ENCODE assay signal across 11 mouse cellular contexts in the genomic region with DNA sequence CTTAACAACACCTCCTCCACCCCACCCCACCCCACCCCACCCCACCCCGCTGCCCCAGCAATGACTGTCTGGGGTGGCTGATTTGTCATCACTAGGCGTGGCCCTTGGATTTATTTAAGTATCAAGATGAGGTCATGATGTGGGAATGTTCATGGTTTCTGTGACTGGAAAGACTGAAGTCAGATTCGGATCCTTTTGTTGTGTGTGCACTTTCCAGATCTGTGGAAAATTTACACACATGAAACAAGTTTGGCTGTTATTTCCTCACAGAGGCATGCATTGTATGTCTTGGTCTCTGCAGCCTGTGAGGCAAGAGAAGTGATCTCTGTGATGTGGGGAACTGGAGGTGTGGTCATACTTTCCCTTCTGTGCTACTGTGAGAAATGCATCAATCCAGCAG. TPM values are rescaled to one million over a fixed set of nuclear protein-coding genes. Genes with fewer than 3 reads are reported as not detected.
DNase-seq lines count a peak whose midpoint lies in the region; ATAC-seq lines count a peak whose summit lies in the region.
"Had no signal": no experiment of that assay in that cellular context is flagged by ENCODE, and none has a peak within 500 bp of the region (broad histone marks: within the 10 kb centered on the region; RNA-seq: fewer than 3 reads in every experiment).

No protein-coding gene starts in this region.

- H3K4me1 ChIP-seq in kidney, embryonic 14.5 days (ENCODE audit: control insufficient read depth, insufficient read depth, low read length), result peaks cover 12% of the 10 kb centered on the region
- peaks cover 13% of the 10 kb centered on the region for H3K4me1 ChIP-seq in embryonic facial prominence, embryonic 15.5 days
- peaks cover 19% of the 10 kb centered on the region for H3K4me1 ChIP-seq in stomach, embryonic 14.5 days (ENCODE audit: control insufficient read depth, insufficient read depth, low read length)

- no peak overlapping the region for H3K4me2 ChIP-seq in kidney, embryonic 14.5 days (replicated peaks; ENCODE audit: low read depth, low read length)
- H3K4me2 ChIP-seq in embryonic facial prominence, embryonic 15.5 days (replicated peaks), result no peak overlapping the region
- no peak overlapping the region for H3K4me2 ChIP-seq in stomach, embryonic 14.5 days (replicated peaks; ENCODE audit: low read depth, low read length)

- ATAC-seq in kidney, embryonic 14.5 days (ENCODE audit: low FRiP score, low TSS enrichment), result no peak
- ATAC-seq in embryonic facial prominence, embryonic 15.5 days (ENCODE audit: insufficient number of reproducible peaks, low FRiP score, low TSS enrichment, low read depth), result no peak
- 0 out of 2 replicates have a peak, but pooled peaks have one; percentile 3 for ATAC-seq in stomach, embryonic 14.5 days (ENCODE audit: insufficient number of reproducible peaks, insufficient read depth, low FRiP score, low read depth)

- no peaks in the 10 kb centered on the region for H3K9me3 ChIP-seq in kidney, embryonic 14.5 days (ENCODE audit: control insufficient read depth, low read length)
- H3K9me3 ChIP-seq in embryonic facial prominence, embryonic 15.5 days (replicated peaks), result no peaks in the 10 kb centered on the region
- H3K9me3 ChIP-seq in stomach, embryonic 14.5 days (ENCODE audit: control insufficient read depth, low read depth, low read length), result no peaks in the 10 kb centered on the region

- H3K36me3 ChIP-seq in kidney, embryonic 14.5 days (ENCODE audit: control insufficient read depth, insufficient read depth, low read length), result no peaks in the 10 kb centered on the region
- H3K36me3 ChIP-seq in embryonic facial prominence, embryonic 15.5 days, result no peaks in the 10 kb centered on the region
- H3K36me3 ChIP-seq in stomach, embryonic 14.5 days (ENCODE audit: control insufficient read depth, insufficient read depth, low read length), result no peaks in the 10 kb centered on the region

- WGBS in kidney, embryonic 14.5 days, result 71% methylated on average over 3 of the region's 3 CpGs
- 50% methylated on average over 3 of the region's 3 CpGs for WGBS in embryonic facial prominence, embryonic 15.5 days
- 40% methylated on average over 3 of the region's 3 CpGs for WGBS in stomach, embryonic 14.5 days

- H3K27me3 ChIP-seq in kidney, embryonic 14.5 days (ENCODE audit: control insufficient read depth, insufficient read depth, low read length), result no peaks in the 10 kb centered on the region
- H3K27me3 ChIP-seq in embryonic facial prominence, embryonic 15.5 days, result no peaks in the 10 kb centered on the region
- H3K27me3 ChIP-seq in stomach, embryonic 14.5 days (ENCODE audit: control insufficient read depth, insufficient read depth, low read length), result no peaks in the 10 kb centered on the region

- no peak for DNase-seq in kidney, postnatal 4 days
- peak; percentile 32 to 41 for DNase-seq in CD8-positive naive resting alpha-beta T cell, adult 2 months (ENCODE audit: low read depth in 2 of 2, low spot score in 2 of 2)
- DNase-seq in embryo, embryonic 9.5 days (ENCODE audit: extremely low spot score), result no peak
- no peak for DNase-seq in spleen, postnatal 36 days (ENCODE audit: low spot score in 2 of 2)
- no peak for DNase-seq in cerebellum, postnatal 36 days
- DNase-seq: gastrocnemius, postnatal 10 days; kidney, adult 11 months had no signal

- peak overlapping the region; percentile 44; the same call in 1 of the 2 replicates for H3K27ac ChIP-seq in kidney, embryonic 14.5 days (ENCODE audit: low read depth, low read length)
- peak overlapping the region; percentile 23; the same call in 1 of the 2 replicates for H3K27ac ChIP-seq in embryonic facial prominence, embryonic 15.5 days (replicated peaks)
- peak overlapping the region; percentile 55; the same call in 1 of the 2 replicates for H3K27ac ChIP-seq in stomach, embryonic 14.5 days (ENCODE audit: low read length)

- no peak overlapping the region for H3K9ac ChIP-seq in kidney, embryonic 14.5 days (ENCODE audit: low read depth, low read length)
- no peak overlapping the region for H3K9ac ChIP-seq in embryonic facial prominence, embryonic 15.5 days
- no peak overlapping the region for H3K9ac ChIP-seq in stomach, embryonic 14.5 days (replicated peaks; ENCODE audit: low read depth, low read length)

- H3K4me3 ChIP-seq in kidney, embryonic 14.5 days (ENCODE audit: low read length), result no peak overlapping the region
- H3K4me3 ChIP-seq in embryonic facial prominence, embryonic 15.5 days (replicated peaks), result no peak overlapping the region
- no peak overlapping the region for H3K4me3 ChIP-seq in stomach, embryonic 14.5 days (ENCODE audit: low read depth, low read length)
- H3K4me3 ChIP-seq: erythroblast, embryonic 14.5 days had no signal

RNA-seq across cellular contexts. Expression of a gene that starts 49.6 kb away (rescaled TPM):
- polyA plus RNA-seq in kidney, embryonic 14.5 days (2014; fragmentation: Nextera tagmentation; extraction: Ambion mirVana), result 0.97 and 1.0 TPM in 2 replicates
- 0.51 and 0.70 TPM in 2 replicates for polyA plus RNA-seq in embryonic facial prominence, embryonic 15.5 days (2015; fragmentation: Nextera tagmentation; extraction: Ambion mirVana)
- 0.38 and 0.46 TPM in 2 replicates for polyA plus RNA-seq in stomach, embryonic 14.5 days (2014; fragmentation: Nextera tagmentation; extraction: Ambion mirVana)
- polyA plus RNA-seq: erythroblast, embryonic 14.5 days had no signal

Comparison
In these comparisons a context has a peak if more than half of its experiments do, and no peak if none do; other contexts are left out.
1. DNase-seq: peak in CD8-positive naive resting alpha-beta T cell, adult 2 months (2 of 2); none in kidney, postnatal 4 days (0 of 2), embryo, embryonic 9.5 days (single experiment), spleen, postnatal 36 days (0 of 2) and cerebellum, postnatal 36 days (0 of 2).
2. Peak in every context shown above with its lines, with median percentiles within 50 percentile points of each other: H3K27ac ChIP-seq.